Mouse (Mus musculus): ENCODE measurements around the gene Kansl1. TPM values are rescaled to one million over a fixed set of nuclear protein-coding genes. Genes with fewer than 3 reads are reported as not detected.
A peak's percentile ranks its signal among the peaks of the same experiment; 100 is the strongest.

Gene Kansl1
- polyA plus RNA-seq, 1 experiment from 2014 or later = 4.1 TPM

DNA sequence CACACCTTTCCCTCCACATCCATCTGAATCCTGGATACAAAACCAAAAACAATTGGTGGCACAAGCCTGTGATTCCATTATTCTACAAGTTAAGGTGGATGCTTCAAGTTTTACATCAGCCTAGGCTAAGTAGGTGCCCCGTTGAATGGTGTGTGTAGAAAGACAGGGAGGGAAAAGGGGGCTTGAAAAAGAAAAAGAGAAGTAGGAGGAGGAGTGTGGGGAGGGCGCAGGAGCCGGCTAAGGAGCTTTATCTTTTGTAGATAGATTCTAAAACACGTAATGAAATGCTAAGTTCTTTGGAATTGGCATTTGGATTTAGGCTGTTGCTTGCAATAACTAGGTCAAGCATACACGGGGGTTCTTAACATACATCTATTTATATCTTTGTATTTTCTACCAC lies 67.7 kb downstream of the Kansl1 start:
- TF ChIP-seq CTCF (IDR thresholded peaks at IDR 0.05; ENCODE audit: low read depth) = no peak
- Histone ChIP-seq H3K4me2 (ENCODE audit: low read depth, low read length) (no peak overlapping the region), H3K27me3 (ENCODE audit: insufficient read depth, low read length) (no peaks in the 10 kb centered on the region), H3K27ac (ENCODE audit: low read depth) (no peak overlapping the region), H3K4me1 (ENCODE audit: insufficient read depth) (peaks cover 12% of the 10 kb centered on the region), H3K9ac (replicated peaks) (no peak overlapping the region), H3K36me3 (replicated peaks; ENCODE audit: insufficient read depth, low read length) (peaks cover 17% of the 10 kb centered on the region), H3K4me3 (ENCODE audit: low read depth, low read length) (no peak overlapping the region), H3K9me3 (ENCODE audit: low read length) (no peaks in the 10 kb centered on the region)
- no peak for DNase-seq
- no peak for ATAC-seq
- WGBS (ENCODE audit: insufficient replicate concordance) = 63% methylated on average over 5 of the region's 5 CpGs

DNA sequence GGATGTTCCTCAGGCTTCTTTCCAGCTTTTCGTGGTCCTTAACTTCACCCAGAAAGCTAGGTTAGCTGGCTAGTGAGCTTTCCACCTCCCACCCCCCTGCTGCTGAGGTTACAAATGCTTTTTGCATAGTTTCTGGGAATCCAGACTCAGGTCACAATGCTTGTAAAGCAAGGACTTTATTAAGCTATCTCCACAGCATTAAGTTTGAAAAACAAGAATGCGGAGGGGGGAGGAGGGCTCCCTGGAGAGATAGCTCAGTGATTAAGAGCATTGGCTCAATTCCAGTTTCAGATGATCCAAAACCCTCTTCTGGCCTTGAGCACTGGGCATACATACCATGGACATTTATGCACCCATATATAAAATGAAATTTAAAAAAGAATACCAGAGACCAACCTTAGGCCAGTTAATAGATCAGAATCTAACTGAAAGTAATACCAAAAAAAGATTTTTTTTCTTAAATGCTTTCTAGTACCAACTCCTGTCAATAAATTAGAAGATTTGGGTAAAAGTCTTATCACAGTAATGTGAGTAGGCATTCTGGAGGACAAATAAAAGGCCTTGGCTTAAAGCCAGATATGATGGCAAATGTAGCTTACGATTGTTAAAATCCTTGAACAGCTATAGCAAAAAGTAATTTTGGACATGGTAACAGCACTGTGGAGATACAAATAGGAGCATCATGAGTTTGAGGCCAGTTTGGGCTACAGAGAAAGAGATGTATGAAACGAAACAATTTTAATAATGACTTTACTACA lies 69.0 kb downstream of the Kansl1 start:
- peaks cover 17% of the 10 kb centered on the region for H3K36me3 ChIP-seq (replicated peaks; ENCODE audit: insufficient read depth, low read length)
- H3K4me2 ChIP-seq (ENCODE audit: low read depth, low read length) = no peak overlapping the region
- H3K4me3 ChIP-seq (ENCODE audit: low read depth, low read length) = no peak overlapping the region
- peaks cover 12% of the 10 kb centered on the region for H3K4me1 ChIP-seq (ENCODE audit: insufficient read depth)
- WGBS (ENCODE audit: insufficient replicate concordance) = 68% methylated on average over 4 of the region's 4 CpGs
- ATAC-seq (no peak), DNase-seq (no peak)
- H3K27me3 ChIP-seq (ENCODE audit: insufficient read depth, low read length) = no peaks in the 10 kb centered on the region
- H3K27ac ChIP-seq (ENCODE audit: low read depth) = 0 out of 2 replicates have a peak overlapping the region, but pooled peaks have one; percentile 1
- H3K9me3 ChIP-seq (ENCODE audit: low read length) = no peaks in the 10 kb centered on the region
- H3K9ac ChIP-seq (replicated peaks) = no peak overlapping the region
- TF ChIP-seq CTCF (IDR thresholded peaks at IDR 0.05; ENCODE audit: low read depth) = no peak
- TF ChIP-seq EP300 (IDR thresholded peaks at IDR 0.05; ENCODE audit: low read depth) = no peak

DNA sequence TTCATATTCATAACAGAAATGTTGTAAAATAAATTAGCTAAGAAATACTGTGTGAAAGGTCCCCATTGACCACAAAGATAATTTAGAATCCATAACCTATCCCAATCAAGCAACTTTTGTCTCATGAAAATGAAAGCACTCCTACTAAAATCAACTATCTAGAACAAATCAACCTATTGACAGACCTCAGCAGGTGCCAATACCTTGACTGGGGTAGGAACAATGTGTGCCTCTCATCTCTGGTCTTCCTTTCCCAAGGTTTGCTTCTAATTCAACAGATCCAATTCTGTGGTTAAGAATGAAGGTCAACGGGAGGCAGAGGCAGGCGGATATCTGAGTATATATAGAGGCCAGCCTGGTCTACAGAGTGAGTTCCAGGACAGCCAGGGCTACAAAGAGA lies 73.0 kb downstream of the Kansl1 start:
- Histone ChIP-seq H3K4me3 (ENCODE audit: low read depth, low read length) (no peak overlapping the region), H3K9ac (replicated peaks) (no peak overlapping the region), H3K4me2 (ENCODE audit: low read depth, low read length) (no peak overlapping the region), H3K27ac (ENCODE audit: low read depth) (no peak overlapping the region), H3K36me3 (replicated peaks; ENCODE audit: insufficient read depth, low read length) (peaks cover 2% of the 10 kb centered on the region; the same call in 1 of the 2 replicates), H3K27me3 (ENCODE audit: insufficient read depth, low read length) (no peaks in the 10 kb centered on the region), H3K9me3 (ENCODE audit: low read length) (no peaks in the 10 kb centered on the region), H3K4me1 (ENCODE audit: insufficient read depth) (peaks cover 20% of the 10 kb centered on the region)
- no peak for DNase-seq
- 84% methylated on average over 2 of the region's 2 CpGs for WGBS (ENCODE audit: insufficient replicate concordance)
- TF ChIP-seq EP300 (IDR thresholded peaks at IDR 0.05; ENCODE audit: low read depth) (no peak), CTCF (IDR thresholded peaks at IDR 0.05; ENCODE audit: low read depth) (no peak)
- no peak for ATAC-seq

DNA sequence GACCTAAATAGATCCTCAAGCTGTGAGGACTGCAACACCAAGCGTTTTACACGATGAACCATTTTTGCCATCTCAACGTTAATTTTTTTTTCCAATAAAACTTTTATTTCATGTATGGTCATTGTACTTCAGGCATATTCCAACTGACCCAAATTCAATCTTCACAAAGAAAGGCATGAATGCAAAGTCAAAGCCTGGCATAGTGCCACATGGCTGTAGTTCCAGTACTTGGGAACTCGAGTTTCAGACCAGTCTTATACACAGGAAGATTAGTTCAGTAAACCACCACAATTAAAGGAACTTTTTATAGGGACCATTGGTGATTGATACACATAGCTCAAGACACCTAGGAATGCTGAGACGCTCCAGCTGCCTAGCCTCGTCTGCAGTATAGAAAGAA lies 75.5 kb downstream of the Kansl1 start:
- no peak overlapping the region for H3K4me2 ChIP-seq (ENCODE audit: low read depth, low read length)
- TF ChIP-seq EP300 (IDR thresholded peaks at IDR 0.05; ENCODE audit: low read depth) = no peak
- TF ChIP-seq CTCF (IDR thresholded peaks at IDR 0.05; ENCODE audit: low read depth) = no peak
- no peaks in the 10 kb centered on the region; the same call in 1 of the 2 replicates for H3K36me3 ChIP-seq (replicated peaks; ENCODE audit: insufficient read depth, low read length)
- DNase-seq (no peak), ATAC-seq (no peak)
- peaks cover 13% of the 10 kb centered on the region for H3K4me1 ChIP-seq (ENCODE audit: insufficient read depth)
- no peaks in the 10 kb centered on the region for H3K9me3 ChIP-seq (ENCODE audit: low read length)
- no peaks in the 10 kb centered on the region for H3K27me3 ChIP-seq (ENCODE audit: insufficient read depth, low read length)
- WGBS (ENCODE audit: insufficient replicate concordance) = 78% methylated on average over 6 of the region's 6 CpGs
- H3K27ac ChIP-seq (ENCODE audit: low read depth) = peak overlapping the region; percentile 46; the same call in 1 of the 2 replicates
- H3K9ac ChIP-seq (replicated peaks) = no peak overlapping the region
- H3K4me3 ChIP-seq (ENCODE audit: low read depth, low read length) = no peak overlapping the region

DNA sequence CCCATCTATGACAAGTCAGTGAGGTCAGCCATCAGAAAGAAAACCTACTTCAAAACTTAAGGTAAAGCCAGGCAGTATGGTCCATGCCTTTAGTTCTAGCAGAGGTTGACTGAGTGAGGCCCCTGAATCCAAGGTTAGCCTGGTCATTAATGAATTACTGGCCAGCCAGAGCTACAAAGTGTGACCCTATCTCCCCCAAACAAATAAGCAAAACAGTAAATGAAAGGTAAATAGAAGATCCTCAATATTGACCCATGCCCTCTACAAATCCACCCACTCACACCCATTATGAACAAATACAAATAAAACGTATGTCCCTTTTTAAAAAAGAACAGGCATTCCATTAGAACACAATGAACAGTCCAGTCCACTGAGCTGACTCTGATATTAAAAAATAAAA lies 76.5 kb downstream of the Kansl1 start:
- Histone ChIP-seq H3K27ac (ENCODE audit: low read depth) (0 out of 2 replicates have a peak overlapping the region, but pooled peaks have one; percentile 42), H3K9ac (replicated peaks) (no peak overlapping the region), H3K4me2 (ENCODE audit: low read depth, low read length) (peak overlapping the region; percentile 44), H3K27me3 (ENCODE audit: insufficient read depth, low read length) (no peaks in the 10 kb centered on the region), H3K4me3 (ENCODE audit: low read depth, low read length) (no peak overlapping the region), H3K4me1 (ENCODE audit: insufficient read depth) (peaks cover 14% of the 10 kb centered on the region), H3K36me3 (replicated peaks; ENCODE audit: insufficient read depth, low read length) (no peaks in the 10 kb centered on the region; the same call in 1 of the 2 replicates), H3K9me3 (ENCODE audit: low read length) (no peaks in the 10 kb centered on the region)
- no peak for TF ChIP-seq CTCF (IDR thresholded peaks at IDR 0.05; ENCODE audit: low read depth)
- TF ChIP-seq EP300 (IDR thresholded peaks at IDR 0.05; ENCODE audit: low read depth) = no peak
- WGBS (ENCODE audit: insufficient replicate concordance) = 60% methylated on average over 1 of the region's 1 CpGs
- ATAC-seq = peak; percentile 63
- DNase-seq = no peak

DNA sequence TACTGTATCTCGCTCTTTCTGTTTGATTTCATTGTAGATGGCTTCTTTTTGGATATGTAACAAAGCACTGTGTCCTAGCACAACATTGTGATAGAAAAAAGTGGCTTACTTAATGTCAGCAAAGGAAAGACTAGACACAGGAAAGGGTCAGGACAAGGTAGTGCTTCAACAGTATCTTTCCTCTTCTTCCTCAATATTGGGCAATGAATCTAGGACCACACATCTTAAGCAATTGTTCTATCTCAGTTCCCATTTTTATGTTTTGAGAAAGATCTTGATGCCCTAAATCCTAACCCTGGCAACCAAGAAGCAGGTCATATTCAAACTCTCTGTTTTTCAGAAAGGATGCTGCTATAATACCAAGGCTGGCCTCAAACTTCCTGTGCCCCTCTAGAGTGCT lies 81.4 kb downstream of the Kansl1 start:
- ATAC-seq = no peak
- Histone ChIP-seq H3K9me3 (ENCODE audit: low read length) (no peaks in the 10 kb centered on the region), H3K27ac (ENCODE audit: low read depth) (no peak overlapping the region), H3K9ac (replicated peaks) (no peak overlapping the region), H3K4me1 (ENCODE audit: insufficient read depth) (peaks cover 6% of the 10 kb centered on the region; the same call in 1 of the 2 replicates), H3K27me3 (ENCODE audit: insufficient read depth, low read length) (no peaks in the 10 kb centered on the region), H3K4me2 (ENCODE audit: low read depth, low read length) (no peak overlapping the region), H3K4me3 (ENCODE audit: low read depth, low read length) (no peak overlapping the region), H3K36me3 (replicated peaks; ENCODE audit: insufficient read depth, low read length) (no peaks in the 10 kb centered on the region; the same call in 1 of the 2 replicates)
- DNase-seq = no peak
- no peak for TF ChIP-seq CTCF (IDR thresholded peaks at IDR 0.05; ENCODE audit: low read depth)
- 75% methylated on average over 1 of the region's 1 CpGs for WGBS (ENCODE audit: insufficient replicate concordance)

All from liver, postnatal 0 days (tissue).